Mouse (Mus musculus) kidney, postnatal 0 days (tissue): ENCODE measurements around the gene Zdhhc11. TPM values are rescaled to one million over a fixed set of nuclear protein-coding genes. Genes with fewer than 3 reads are reported as not detected.

Source experiments
- ATAC-seq: fragments of 200-750 bp; cut with Nextera tagmentation; replicated peaks from 2 replicates; pipeline ENCODE4 v1.8.0; 2017; ENCODE audit warnings: low read depth, moderate number of reproducible peaks, moderate TSS enrichment, moderate library complexity; ENCODE audit not compliant: low FRiP score
- DNase-seq: peaks from one replicate; pipeline ENCODE4 v3.0.0-alpha.2; 2016; ENCODE audit warnings: low spot score
- H3K27ac ChIP-seq: fragments of 300-500 bp; sonication (generic); 2 replicates; pipeline ENCODE4 v1.5.1; 2014; ENCODE audit warnings: mild to moderate bottlenecking
- H3K27me3 ChIP-seq: fragments of 300-500 bp; sonication (generic); 2 replicates; pipeline ENCODE4 v1.6.1; 2014; ENCODE audit warnings: low read length, mixed read lengths; ENCODE audit not compliant: insufficient read depth
- H3K36me3 ChIP-seq: fragments of 300-500 bp; sonication (generic); 2 replicates; pipeline ENCODE4 v1.6.1; 2014; ENCODE audit warnings: low read length, mixed read lengths; ENCODE audit not compliant: insufficient read depth
- H3K4me1 ChIP-seq: fragments of 300-500 bp; sonication (generic); replicated peaks from 2 replicates; pipeline ENCODE4 v1.6.1; 2014; ENCODE audit warnings: antibody characterized with exemption, low read length, mixed read lengths; ENCODE audit not compliant: insufficient read depth
- H3K4me2 ChIP-seq: fragments of 300-500 bp; sonication (generic); 2 replicates; pipeline ENCODE4 v1.6.1; 2014; ENCODE audit warnings: mild to moderate bottlenecking, low read length, moderate library complexity, mixed read lengths
- H3K4me3 ChIP-seq: fragments of 300-500 bp; sonication (generic); replicated peaks from 2 replicates; pipeline ENCODE4 v1.5.1; 2014; ENCODE audit warnings: low read depth, low read length
- H3K9ac ChIP-seq: fragments of 300-500 bp; sonication (generic); 2 replicates; pipeline ENCODE4 v1.6.1; 2014; ENCODE audit warnings: low read depth, low read length
- H3K9me3 ChIP-seq: fragments of 300-500 bp; sonication (generic); replicated peaks from 2 replicates; pipeline ENCODE4 v1.6.1; 2016; ENCODE audit warnings: low read length, inconsistent platforms, mixed read lengths
- CTCF ChIP-seq: IDR thresholded peaks from 2 replicates; pipeline ENCODE4 v1.5.1; 2016; ENCODE audit warnings: antibody characterized with exemption, low read depth, mild to moderate bottlenecking, moderate library complexity
- WGBS: fragments of 180-500 bp; shearing (Covaris S2); extraction: QIAGEN DNeasy Blood & Tissue Kit; methylation state at CpG from one replicate; pipeline ENCODE4 v1.1.7; 2014; 5-methylcytosine and 5-hydroxymethylcytosine counted together
- microRNA-seq: library from miRNA; unstranded; fragments of <30 nt; microRNA quantifications from one replicate; pipeline ENCODE4, GENCODE M21; 2016
- polyA plus RNA-seq: library from polyadenylated mRNA; unstranded; fragments of >200 nt; fragmentation: Nextera tagmentation; extraction: Ambion mirVana; gene quantifications from 2 replicates; pipeline ENCODE4 v1.2.1, GENCODE M21; 2015

Gene Zdhhc11
- polyA plus RNA-seq, 1 experiment from 2014 or later, result not detected

DNA sequence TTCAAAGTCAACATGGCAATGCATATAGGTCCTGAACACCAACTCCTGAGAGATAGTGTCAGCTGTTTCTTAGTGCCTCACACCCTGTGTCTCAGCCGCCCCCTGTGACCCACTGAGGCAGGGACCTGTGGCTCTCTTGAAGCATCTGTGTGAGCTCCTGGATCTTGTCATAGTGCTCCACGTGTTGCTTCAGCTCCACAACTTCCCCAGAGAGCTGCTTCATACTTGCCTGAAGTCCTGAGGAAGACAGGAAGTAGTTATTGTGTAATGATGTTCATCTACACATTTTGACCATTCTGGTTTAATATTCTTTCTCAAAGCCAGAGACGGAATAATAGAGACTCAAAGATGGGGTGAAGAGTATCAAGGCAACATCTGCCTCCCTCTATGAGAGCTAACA lies 76.3 kb downstream of the Zdhhc11 start:
- Histone ChIP-seq H3K9me3 (no peaks in the 10 kb centered on the region), H3K36me3 (peaks cover 21% of the 10 kb centered on the region), H3K4me1 (no peaks in the 10 kb centered on the region), H3K27me3 (no peaks in the 10 kb centered on the region), H3K4me3 (no peak overlapping the region), H3K27ac (no peak overlapping the region), H3K9ac (no peak overlapping the region), H3K4me2 (no peak overlapping the region)
- ATAC-seq (no peak), DNase-seq (no peak)
- no peak for TF ChIP-seq CTCF
- 93% methylated on average over 3 of the region's 3 CpGs for WGBS

Small RNA genes within 50 kb of the gene (microRNA-seq; reads per million reads assigned to microRNA genes)
- not detected for gene Gm25197

Other genes starting within 250 kb of the Zdhhc11 start
- gene Slc12a7, start 230.8 kb upstream of the Zdhhc11 start, polyA plus RNA-seq, result 14.7 and 16.1 TPM in 2 replicates
- 8.9 and 10.1 TPM in 2 replicates for gene Nkd2, start 116.2 kb upstream of the Zdhhc11 start, polyA plus RNA-seq
- gene Trip13, start 26.1 kb upstream of the Zdhhc11 start, polyA plus RNA-seq, result 19.1 and 21.9 TPM in 2 replicates
- gene Brd9, start 26.0 kb upstream of the Zdhhc11 start, polyA plus RNA-seq, result 35.5 and 39.0 TPM in 2 replicates
- 0.42 and 0.56 TPM in 2 replicates for gene Tppp, start 45.6 kb downstream of the Zdhhc11 start, polyA plus RNA-seq
- 8.7 and 9.7 TPM in 2 replicates for gene Cep72, start 98.4 kb downstream of the Zdhhc11 start, polyA plus RNA-seq
- 10.3 and 10.8 TPM in 2 replicates for gene Slc9a3, start 157.6 kb downstream of the Zdhhc11 start, polyA plus RNA-seq
- gene Exoc3, start 244.9 kb downstream of the Zdhhc11 start, polyA plus RNA-seq, result 59.2 and 61.2 TPM in 2 replicates